Mouse (Mus musculus) lung, postnatal 0 days (tissue): ENCODE measurements at regions not wholly inside any gene's neighbourhood (a gene's known extent, or its start where the extent isn't known, plus 50 kb on each side); places are given as distances from the start of the nearest gene placed in this dataset.

Source experiments
- CTCF ChIP-seq: IDR thresholded peaks from 2 replicates; pipeline ENCODE4 v1.5.1; 2016; ENCODE audit warnings: antibody characterized with exemption, mild to moderate bottlenecking
- EP300 ChIP-seq: IDR thresholded peaks from 2 replicates; pipeline ENCODE4 v1.6.1; 2016; ENCODE audit warnings: antibody characterized with exemption, mild to moderate bottlenecking, control low read depth

DNA sequence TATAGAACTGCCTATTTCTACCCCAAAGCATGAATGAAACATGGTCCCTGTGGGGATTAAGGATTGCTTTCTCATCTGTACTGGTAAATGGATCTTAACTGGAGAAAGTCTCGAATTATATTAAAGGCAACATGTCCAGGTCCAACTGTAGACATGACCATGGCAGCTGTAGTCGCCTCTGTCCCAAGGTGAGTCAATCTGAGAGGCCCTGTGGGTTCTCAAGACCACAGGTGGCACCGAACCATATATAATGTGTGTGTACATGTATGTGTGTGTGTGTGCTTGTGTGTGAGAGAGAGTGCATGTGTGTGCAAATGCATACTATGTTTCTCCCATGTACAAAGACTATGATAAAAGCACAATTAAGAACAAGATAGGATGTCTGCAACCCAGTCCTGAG is 105.9 kb upstream of the Kcnj15 start:
- TF ChIP-seq CTCF: no peak
- no peak for TF ChIP-seq EP300
